Mouse (Mus musculus) liver, embryonic 15.5 days (tissue): Measurements from ENCODE around the gene Rassf3. TPM values are rescaled to one million over a fixed set of nuclear protein-coding genes. Genes with fewer than 3 reads are reported as not detected.

Experiments
- ATAC-seq: fragments of 200-750 bp; cut with Nextera tagmentation; 2 replicates; pipeline ENCODE4 v1.8.0; 2017; ENCODE audit warnings: moderate number of reproducible peaks, mild to moderate bottlenecking, moderate library complexity; ENCODE audit not compliant: insufficient read depth
- H3K27ac ChIP-seq: fragments of 300-500 bp; sonication (generic); replicated peaks from 2 replicates; pipeline ENCODE4 v1.5.1; 2015; ENCODE audit warnings: mild to moderate bottlenecking, inconsistent platforms
- H3K27me3 ChIP-seq: fragments of 300-500 bp; sonication (generic); 2 replicates; pipeline ENCODE4 v1.6.1; 2015; ENCODE audit warnings: mild to moderate bottlenecking, inconsistent platforms
- H3K36me3 ChIP-seq: fragments of 300-500 bp; sonication (generic); replicated peaks from 2 replicates; pipeline ENCODE4 v1.6.1; 2015; ENCODE audit warnings: moderate library complexity, mild to moderate bottlenecking, inconsistent platforms
- H3K4me1 ChIP-seq: fragments of 300-500 bp; sonication (generic); replicated peaks from 2 replicates; pipeline ENCODE4 v1.6.1; 2015; ENCODE audit warnings: inconsistent platforms
- H3K4me2 ChIP-seq: fragments of 300-500 bp; sonication (generic); 2 replicates; pipeline ENCODE4 v1.6.1; 2015; ENCODE audit warnings: moderate library complexity, mild to moderate bottlenecking, inconsistent platforms
- H3K4me3 ChIP-seq: fragments of 300-500 bp; sonication (generic); replicated peaks from 2 replicates; pipeline ENCODE4 v1.5.1; 2015; ENCODE audit warnings: mild to moderate bottlenecking, inconsistent platforms
- H3K9ac ChIP-seq: fragments of 300-500 bp; sonication (generic); 2 replicates; pipeline ENCODE4 v1.6.1; 2015; ENCODE audit warnings: moderate library complexity, mild to moderate bottlenecking, inconsistent platforms
- H3K9me3 ChIP-seq: fragments of 300-500 bp; sonication (generic); replicated peaks from 2 replicates; pipeline ENCODE4 v1.6.1; 2016; ENCODE audit warnings: inconsistent platforms
- WGBS: fragments of 180-500 bp; shearing (Covaris S2); methylation state at CpG from one replicate; pipeline ENCODE4 v1.1.7; 2015; ENCODE audit warnings: mixed read lengths; ENCODE audit not compliant: insufficient replicate concordance; 5-methylcytosine and 5-hydroxymethylcytosine counted together
- polyA plus RNA-seq: library from polyadenylated mRNA; unstranded; fragments of >200 nt; fragmentation: Nextera tagmentation; extraction: Ambion mirVana; gene quantifications from 2 replicates; pipeline ENCODE4 v1.2.1, GENCODE M21; 2015

Gene Rassf3
- 11.3 and 11.9 TPM in 2 replicates for polyA plus RNA-seq

GRCm38 (mm10) chr10:121476190-121476967, at the start of gene Rassf3:
TSS of gene Rassf3 (minus strand) at chr10:121476347.
- WGBS = under 1% methylated on average over 60 of the region's 62 CpGs
- peak; percentile 91 for ATAC-seq
- peaks cover 62% of the 10 kb centered on the region for H3K4me1 ChIP-seq
- H3K9ac ChIP-seq = peak within 1 kb of the TSS; percentile 76
- no peaks in the 10 kb centered on the region for H3K9me3 ChIP-seq
- H3K27me3 ChIP-seq = peaks cover 19% of the 10 kb centered on the region
- peak within 1 kb of the TSS; percentile 68 for H3K4me3 ChIP-seq
- peak within 1 kb of the TSS; percentile 90 for H3K27ac ChIP-seq
- H3K4me2 ChIP-seq = peak within 1 kb of the TSS; percentile 96
- H3K36me3 ChIP-seq = no peaks in the 10 kb centered on the region

DNA sequence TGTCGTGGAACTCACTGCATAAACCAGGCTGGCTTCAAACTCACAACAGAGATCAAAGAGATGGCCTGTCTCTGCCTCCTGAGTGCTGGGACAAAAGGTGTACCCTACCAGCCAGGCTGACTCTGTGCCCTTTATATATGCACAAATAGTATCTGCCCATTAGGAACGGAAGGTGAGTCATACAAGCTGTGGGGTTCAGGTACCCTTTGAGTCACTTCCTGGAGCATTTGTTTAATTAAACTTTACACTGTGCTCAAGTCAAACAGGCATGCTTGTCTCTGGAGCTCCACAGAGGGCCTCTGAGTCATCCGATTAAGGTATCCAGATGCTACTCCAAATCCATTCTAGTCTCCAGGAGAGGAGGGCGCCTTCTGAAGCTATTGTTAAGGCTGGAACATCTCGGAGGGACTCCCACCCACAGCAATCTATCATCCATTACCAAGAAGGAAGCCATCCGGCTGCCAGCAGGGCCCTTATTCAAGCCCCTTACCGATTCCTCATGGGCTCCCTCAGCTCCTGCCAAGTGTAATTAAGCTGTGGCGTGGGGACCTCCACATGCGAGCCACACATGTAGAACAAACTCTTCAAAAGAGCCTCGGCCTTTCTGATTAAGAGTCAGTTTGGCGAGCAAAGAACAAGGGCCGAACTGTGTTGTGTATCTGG, 44.9 kb upstream of the Rassf3 start:
- peaks cover 6% of the 10 kb centered on the region for H3K4me1 ChIP-seq
- ATAC-seq = peak; percentile 50
- 52% methylated on average over 12 of the region's 12 CpGs for WGBS
- H3K9me3 ChIP-seq = no peaks in the 10 kb centered on the region
- H3K27ac ChIP-seq = peak overlapping the region; percentile 45; the same call in 1 of the 2 replicates
- H3K4me3 ChIP-seq = no peak overlapping the region
- no peaks in the 10 kb centered on the region for H3K36me3 ChIP-seq
- no peak overlapping the region for H3K9ac ChIP-seq
- no peaks in the 10 kb centered on the region for H3K27me3 ChIP-seq
- no peak overlapping the region; the same call in 1 of the 2 replicates for H3K4me2 ChIP-seq

GRCm38 (mm10) chr10:121519710-121520109, 43.6 kb upstream of the Rassf3 start:
- 23% methylated on average over 2 of the region's 2 CpGs for WGBS
- no peak for ATAC-seq
- H3K27ac ChIP-seq = no peak overlapping the region

DNA sequence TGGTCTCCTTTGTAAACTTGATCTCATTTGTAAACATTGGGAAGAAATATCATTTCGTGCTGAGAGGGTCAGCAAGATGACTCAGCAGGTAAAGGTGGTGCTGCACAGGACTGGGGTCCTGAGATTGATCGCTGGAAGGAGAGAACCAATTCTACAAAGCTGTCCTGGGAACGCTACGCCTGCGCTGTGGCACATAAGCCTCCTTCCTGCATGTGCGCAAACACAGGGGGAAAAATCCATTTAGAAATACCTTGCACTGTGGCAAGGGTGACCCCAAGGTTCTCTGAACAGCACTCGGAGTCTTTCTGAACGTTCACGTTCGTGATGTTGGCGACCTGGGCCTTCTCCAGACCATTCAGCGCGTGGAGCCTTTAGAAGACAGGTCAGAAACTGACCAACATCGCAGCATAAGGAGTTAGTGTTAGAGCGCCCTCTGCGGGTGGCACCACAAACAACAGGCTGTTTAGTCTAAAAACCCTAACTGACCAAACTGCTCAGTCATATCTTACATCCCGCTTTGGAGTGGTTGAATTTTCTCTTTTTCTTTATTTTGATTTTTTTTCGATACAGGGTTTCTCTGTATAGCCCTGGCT, 40.0 kb upstream of the Rassf3 start:
- H3K4me2 ChIP-seq = no peak overlapping the region
- H3K9ac ChIP-seq = no peak overlapping the region
- no peaks in the 10 kb centered on the region for H3K27me3 ChIP-seq
- no peak overlapping the region for H3K4me3 ChIP-seq
- H3K36me3 ChIP-seq = no peaks in the 10 kb centered on the region
- ATAC-seq = peak; percentile 40
- no peak overlapping the region for H3K27ac ChIP-seq
- H3K9me3 ChIP-seq = no peaks in the 10 kb centered on the region
- peaks cover 9% of the 10 kb centered on the region for H3K4me1 ChIP-seq
- 25% methylated on average over 18 of the region's 18 CpGs for WGBS

More at GRCm38 (mm10) chr10:121519710-121520109, 43.6 kb upstream of the Rassf3 start:
- no peak overlapping the region for H3K4me3 ChIP-seq
- H3K27me3 ChIP-seq = no peaks in the 10 kb centered on the region
- H3K36me3 ChIP-seq = no peaks in the 10 kb centered on the region
- no peak overlapping the region for H3K9ac ChIP-seq
- peaks cover 8% of the 10 kb centered on the region for H3K4me1 ChIP-seq
- H3K4me2 ChIP-seq = no peak overlapping the region
- H3K9me3 ChIP-seq = no peaks in the 10 kb centered on the region

- Histone ChIP-seq H3K4me3 (peak overlapping the region; percentile 15; the same call in 1 of the 2 replicates), H3K9ac (0 out of 2 replicates have a peak overlapping the region, but pooled peaks have one; percentile 6)
- no peak for ATAC-seq
Observed at GRCm38 (mm10) chr10:121509751-121510643, 33.9 kb upstream of the Rassf3 start.

DNA sequence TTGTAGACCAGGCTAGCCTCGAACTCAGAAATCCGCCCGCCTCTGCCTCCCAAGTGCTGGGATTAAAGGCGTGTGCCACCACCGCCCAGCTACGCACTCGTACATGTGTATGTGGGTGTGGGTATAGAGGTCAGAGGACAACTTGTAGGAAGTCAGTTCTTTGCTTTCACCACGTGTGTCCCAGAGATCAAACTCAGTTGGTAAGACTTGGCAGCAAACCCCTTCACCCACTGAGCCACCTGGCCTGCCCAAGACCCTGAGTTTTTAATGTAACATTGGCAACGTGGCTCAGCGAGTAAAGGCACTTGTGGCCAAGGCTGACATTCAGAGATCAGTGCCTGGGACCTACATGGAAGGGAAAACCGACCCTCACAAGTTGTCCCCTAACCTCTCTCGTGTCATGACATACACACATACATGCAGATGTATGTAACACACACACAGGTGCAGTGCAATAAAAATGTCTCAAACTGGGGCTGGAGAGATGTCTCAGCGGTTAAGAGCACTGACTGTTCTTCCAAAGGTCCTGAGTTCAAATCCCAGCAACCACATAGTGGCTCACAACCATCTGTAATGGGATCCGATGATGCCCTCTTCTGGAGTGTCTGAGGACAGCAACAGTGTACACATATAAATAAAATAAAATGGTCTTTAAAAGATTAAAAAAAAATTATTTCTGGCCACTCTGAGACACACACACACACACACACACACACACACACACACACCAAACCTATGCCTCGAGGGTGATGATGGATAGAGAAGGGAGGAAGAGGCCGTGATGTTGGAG, 31.8 kb upstream of the Rassf3 start:
- no peaks in the 10 kb centered on the region for H3K36me3 ChIP-seq
- no peak for ATAC-seq
- no peaks in the 10 kb centered on the region for H3K9me3 ChIP-seq
- 77% methylated on average over 16 of the region's 16 CpGs for WGBS
- no peaks in the 10 kb centered on the region for H3K27me3 ChIP-seq
- no peak overlapping the region for H3K27ac ChIP-seq
- peak overlapping the region; percentile 19; the same call in 1 of the 2 replicates for H3K4me2 ChIP-seq
- H3K9ac ChIP-seq = no peak overlapping the region
- no peak overlapping the region for H3K4me3 ChIP-seq
- peaks cover 55% of the 10 kb centered on the region for H3K4me1 ChIP-seq

More at GRCm38 (mm10) chr10:121509751-121510643, 33.9 kb upstream of the Rassf3 start:
- WGBS = 32% methylated on average over 24 of the region's 24 CpGs
- H3K27ac ChIP-seq = peak overlapping the region; percentile 55
- peaks cover 51% of the 10 kb centered on the region for H3K4me1 ChIP-seq
- H3K4me2 ChIP-seq = peak overlapping the region; percentile 57
- no peaks in the 10 kb centered on the region for H3K27me3 ChIP-seq
- H3K36me3 ChIP-seq = no peaks in the 10 kb centered on the region
- H3K9me3 ChIP-seq = no peaks in the 10 kb centered on the region

GRCm38 (mm10) chr10:121506731-121507583, 30.8 kb upstream of the Rassf3 start:
- Histone ChIP-seq H3K27me3 (no peaks in the 10 kb centered on the region), H3K4me3 (no peak overlapping the region), H3K27ac (peak overlapping the region; percentile 89), H3K9me3 (no peaks in the 10 kb centered on the region), H3K4me2 (peak overlapping the region; percentile 19), H3K4me1 (peaks cover 55% of the 10 kb centered on the region), H3K36me3 (no peaks in the 10 kb centered on the region), H3K9ac (peak overlapping the region; percentile 9; the same call in 1 of the 2 replicates)
- ATAC-seq = peak; percentile 30
- 42% methylated on average over 29 of the region's 29 CpGs for WGBS

DNA sequence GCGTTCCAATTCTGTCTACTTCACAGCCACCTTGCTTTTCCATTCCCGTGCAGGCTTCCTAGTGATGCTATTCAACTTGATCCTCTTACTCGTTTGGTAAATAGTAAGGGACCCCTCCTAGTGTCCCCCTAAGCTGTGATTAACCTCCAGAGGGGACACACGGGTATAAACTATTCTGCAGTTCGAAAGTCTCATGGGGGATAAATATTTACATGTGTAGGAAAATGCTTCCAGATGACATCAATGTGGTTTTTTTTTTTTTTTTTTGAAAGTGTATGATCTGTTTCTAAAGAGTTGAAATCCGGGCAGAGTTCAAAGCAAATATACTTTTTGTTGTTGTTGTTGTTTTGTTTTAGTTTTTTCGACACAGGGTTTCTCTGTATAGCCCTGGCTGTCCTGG, 29.8 kb upstream of the Rassf3 start:
- peak overlapping the region; percentile 56; the same call in 1 of the 2 replicates for H3K9ac ChIP-seq
- no peaks in the 10 kb centered on the region for H3K27me3 ChIP-seq
- H3K4me2 ChIP-seq = peak overlapping the region; percentile 79
- WGBS = 40% methylated on average over 7 of the region's 7 CpGs
- H3K36me3 ChIP-seq = no peaks in the 10 kb centered on the region
- no peak for ATAC-seq
- H3K9me3 ChIP-seq = no peaks in the 10 kb centered on the region
- H3K4me3 ChIP-seq = peak overlapping the region; percentile 50
- peaks cover 59% of the 10 kb centered on the region for H3K4me1 ChIP-seq
- peak overlapping the region; percentile 89 for H3K27ac ChIP-seq
